Mouse (Mus musculus): ENCODE measurements at regions not wholly inside any gene's neighbourhood (a gene's known extent, or its start where the extent isn't known, plus 50 kb on each side); places are given as distances from the start of the nearest gene placed in this dataset.

- DNase-seq (ENCODE audit: low spot score) = no peak
Observed at GRCm38 (mm10) chr2:50830056-50830720, 318.7 kb downstream of the Rnd3 start.

GRCm38 (mm10) chr2:50827097-50827496, 321.8 kb downstream of the Rnd3 start:
- DNase-seq (ENCODE audit: low spot score) = no peak

DNA sequence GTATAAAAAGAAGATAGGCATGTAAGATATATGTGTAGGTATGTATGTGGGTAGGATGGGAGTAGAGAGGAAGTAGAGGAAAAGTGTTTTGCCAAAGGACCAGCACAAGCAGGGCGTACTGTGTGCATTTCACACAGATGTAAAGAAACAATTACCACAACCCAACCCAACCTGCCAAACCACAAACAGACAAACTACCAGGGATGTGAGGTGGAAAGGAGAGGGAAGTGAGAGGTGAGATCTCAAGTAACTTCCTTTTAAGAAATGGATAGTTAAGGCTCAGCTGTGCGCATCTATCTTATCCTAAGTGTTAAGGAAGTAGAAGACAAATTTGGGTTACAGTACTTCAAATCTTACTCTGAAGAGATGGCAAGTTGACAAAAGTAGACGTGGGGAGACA, 322.4 kb downstream of the Rnd3 start:
- no peak for DNase-seq (ENCODE audit: low spot score)

GRCm38 (mm10) chr2:50825626-50826025, 323.3 kb downstream of the Rnd3 start:
- no peak for DNase-seq (ENCODE audit: low spot score)

- no peak for DNase-seq (ENCODE audit: low spot score)
Observed at GRCm38 (mm10) chr2:50824782-50825181, 324.1 kb downstream of the Rnd3 start.

GRCm38 (mm10) chr2:50822738-50823137, 326.2 kb downstream of the Rnd3 start:
- no peak for DNase-seq (ENCODE audit: low spot score)

GRCm38 (mm10) chr2:50819305-50819665, 329.6 kb downstream of the Rnd3 start:
- DNase-seq (ENCODE audit: low spot score) = no peak

DNA sequence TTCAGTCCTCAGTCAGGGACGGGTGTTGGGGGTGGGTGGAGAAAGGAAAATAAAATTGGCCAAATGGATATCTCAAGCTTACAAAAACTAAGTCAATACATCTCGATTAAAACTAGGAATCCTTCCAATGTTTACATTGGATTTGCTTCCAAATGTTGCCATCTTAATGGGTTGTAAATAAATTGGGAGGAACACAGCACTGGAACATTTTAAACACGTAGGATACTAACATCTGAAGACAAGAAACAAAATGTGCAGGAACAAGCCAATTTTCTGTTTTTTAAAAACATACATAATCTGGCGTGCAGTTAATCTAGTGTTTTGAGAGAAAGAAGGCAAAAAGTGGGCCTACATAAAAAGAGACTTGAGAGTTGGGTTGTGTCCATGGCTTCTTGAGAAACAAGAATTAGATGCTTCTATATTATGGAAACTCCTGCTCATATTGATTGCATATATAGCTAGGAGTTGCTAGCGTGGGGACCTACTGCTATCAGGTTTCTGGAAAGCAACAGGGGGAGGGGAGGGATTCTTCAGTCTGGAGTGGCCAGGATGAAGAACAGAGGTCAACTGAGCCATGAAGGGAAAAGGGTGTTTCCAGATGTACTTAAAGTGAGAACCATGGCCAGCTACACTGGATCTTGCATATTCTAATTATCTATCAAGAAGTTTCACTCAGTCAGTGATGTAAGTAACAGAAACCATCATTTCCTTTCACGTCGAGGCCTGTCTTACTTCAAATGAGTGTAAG, 330.2 kb downstream of the Rnd3 start:
- DNase-seq (ENCODE audit: low spot score) = no peak

DNA sequence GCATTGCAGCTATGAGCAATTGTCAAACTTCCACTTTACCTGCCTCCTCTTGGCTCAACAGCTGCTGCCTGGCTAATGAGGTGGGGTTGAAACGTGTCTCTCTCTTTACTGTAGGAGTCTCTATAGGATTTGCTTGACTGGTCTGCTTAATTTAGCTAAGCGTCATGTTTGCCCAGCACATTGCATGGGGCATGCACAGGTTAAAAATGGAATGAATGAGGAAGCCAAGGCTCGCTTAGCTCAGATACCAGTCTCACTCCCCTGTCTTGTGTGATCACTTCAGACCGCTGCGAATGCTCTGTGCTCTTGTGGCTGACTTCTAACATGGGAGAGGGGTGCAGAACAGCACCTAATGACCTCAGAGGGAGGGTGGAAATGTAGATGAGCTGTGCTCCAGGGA, 332.5 kb downstream of the Rnd3 start:
- DNase-seq (ENCODE audit: low spot score) = no peak

DNA sequence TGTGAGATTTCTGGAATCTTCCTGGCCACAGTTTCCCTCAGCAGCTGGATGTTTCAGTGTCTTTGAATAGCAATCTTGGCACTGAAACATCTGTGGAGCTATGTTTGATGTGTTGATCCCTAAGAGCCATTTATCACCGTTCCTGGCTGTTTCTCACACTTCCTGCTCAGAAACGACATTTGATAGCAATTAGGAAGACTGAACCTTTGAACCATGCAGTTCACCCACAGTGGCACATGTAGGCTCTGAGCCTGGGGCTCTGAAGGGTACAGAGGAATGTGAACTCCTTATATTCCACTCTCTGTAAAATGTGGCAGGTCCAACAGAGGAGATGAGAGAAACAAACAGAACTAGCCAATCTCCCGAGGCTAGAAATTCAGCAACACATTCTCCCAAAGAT, 333.4 kb downstream of the Rnd3 start:
- no peak for DNase-seq (ENCODE audit: low spot score)

DNA sequence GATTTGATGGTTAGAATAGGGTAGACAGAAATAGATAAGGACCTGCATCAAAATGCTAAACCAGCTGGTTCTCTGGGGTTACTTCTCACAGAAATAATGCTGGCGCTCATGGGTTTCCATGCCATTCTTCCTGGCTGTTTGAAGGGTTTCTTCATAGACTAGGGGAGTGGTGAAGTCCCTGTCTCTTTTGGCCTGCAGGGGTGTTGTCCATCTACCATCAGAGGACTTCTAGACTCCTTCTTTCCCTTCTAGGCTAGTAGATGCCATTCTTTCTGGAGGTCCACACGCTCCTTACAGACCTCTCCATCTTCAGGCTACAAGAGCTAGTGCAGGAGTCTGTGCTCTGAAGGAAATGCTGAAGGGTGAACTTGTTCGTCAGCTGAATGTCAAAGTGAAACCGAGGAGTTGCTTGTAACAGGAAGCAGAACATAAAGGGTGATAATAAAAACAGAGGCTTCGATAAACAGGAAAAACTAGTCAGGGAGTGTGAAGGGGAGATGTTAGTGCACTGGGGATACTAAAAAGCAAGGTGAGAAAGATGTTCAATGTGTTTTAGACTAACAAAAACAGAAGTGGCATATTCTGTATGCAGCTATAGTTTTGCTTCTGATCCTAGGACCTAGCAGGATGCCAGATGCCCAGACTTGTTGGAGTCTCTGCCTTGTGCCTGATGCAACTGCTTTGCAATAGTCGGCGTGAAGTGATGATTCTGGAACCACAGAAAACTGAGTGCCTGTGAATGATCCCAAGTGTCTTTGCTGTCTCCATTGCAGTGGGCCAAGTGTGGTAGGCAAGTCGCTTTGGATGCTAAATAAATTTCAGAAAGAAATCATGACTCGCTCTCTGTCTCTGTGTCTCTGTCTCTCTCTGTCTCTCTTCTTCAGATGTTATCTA, 335.1 kb downstream of the Rnd3 start:
- DNase-seq (ENCODE audit: low spot score) = no peak

DNA sequence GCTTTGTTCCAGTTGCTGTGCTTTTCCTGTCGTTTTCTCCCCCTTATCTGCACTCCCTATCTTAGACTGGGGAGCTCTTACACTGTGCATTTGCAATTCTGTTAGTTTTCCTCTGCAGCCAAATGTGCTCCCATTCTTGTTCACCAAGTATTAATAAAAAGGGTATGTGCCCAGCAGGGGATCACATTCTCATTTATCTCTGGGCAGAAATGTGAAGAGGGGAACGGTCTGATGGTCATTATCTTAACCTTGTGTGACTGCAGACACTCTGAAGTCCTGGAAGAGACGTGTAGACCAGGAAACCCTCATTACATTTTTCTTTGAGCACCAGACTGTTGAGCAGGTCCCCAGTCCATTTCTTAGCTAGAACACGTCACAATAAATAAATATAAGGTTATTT, 336.6 kb downstream of the Rnd3 start:
- no peak for DNase-seq (ENCODE audit: low spot score)

- DNase-seq (ENCODE audit: low spot score) = no peak
Observed at GRCm38 (mm10) chr2:50810336-50811066, 338.4 kb downstream of the Rnd3 start.

DNA sequence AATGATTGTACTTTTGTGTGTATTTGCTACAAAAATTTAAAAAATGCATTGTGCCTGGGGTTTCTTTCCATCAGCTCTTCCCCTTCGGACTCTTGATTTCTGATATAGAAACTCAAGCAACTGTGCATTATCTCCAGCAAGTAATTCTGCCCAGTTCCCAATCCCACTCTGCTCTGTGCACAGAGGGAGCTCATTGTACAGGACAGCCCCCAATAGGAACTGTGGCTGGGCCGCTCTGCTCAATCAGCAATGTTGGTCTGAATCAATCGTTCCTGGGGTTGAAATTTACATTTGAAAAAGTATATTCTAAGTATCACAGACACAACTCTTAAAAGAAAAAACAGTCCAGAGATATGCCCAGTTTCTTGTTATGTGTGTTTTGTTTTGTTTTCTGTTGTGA, 339.1 kb downstream of the Rnd3 start:
- no peak for DNase-seq (ENCODE audit: low spot score)

- no peak for DNase-seq (ENCODE audit: low spot score)
Observed at GRCm38 (mm10) chr2:50807162-50807960, 341.6 kb downstream of the Rnd3 start.

GRCm38 (mm10) chr2:50805645-50806044, 343.3 kb downstream of the Rnd3 start:
- DNase-seq (ENCODE audit: low spot score) = no peak

GRCm38 (mm10) chr2:50796087-50796486, 352.8 kb downstream of the Rnd3 start:
- DNase-seq (ENCODE audit: low spot score) = no peak

GRCm38 (mm10) chr2:50793616-50794015, 355.3 kb downstream of the Rnd3 start:
- DNase-seq (ENCODE audit: low spot score) = no peak

DNA sequence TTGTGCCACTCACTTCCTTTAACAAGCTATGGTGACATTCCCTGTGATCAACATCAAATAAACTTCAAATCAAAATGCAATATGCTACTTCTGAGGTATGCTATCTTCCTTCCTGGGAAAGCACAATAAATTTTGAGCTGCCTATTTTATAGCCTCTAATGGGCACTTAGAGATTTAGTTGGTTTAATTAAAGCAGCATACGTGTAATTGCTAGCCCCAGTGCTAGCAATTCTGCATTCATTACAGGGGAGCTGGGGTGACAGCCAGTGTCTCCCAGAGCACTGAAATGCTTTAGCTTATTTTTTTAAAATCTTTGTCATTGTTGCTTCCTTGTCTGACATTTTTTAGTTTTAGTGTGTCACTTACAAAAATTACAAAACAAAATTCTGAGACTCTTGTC, 355.8 kb downstream of the Rnd3 start:
- no peak for DNase-seq (ENCODE audit: low spot score)

GRCm38 (mm10) chr2:50789051-50789651, 359.8 kb downstream of the Rnd3 start:
- no peak for DNase-seq (ENCODE audit: low spot score)

DNA sequence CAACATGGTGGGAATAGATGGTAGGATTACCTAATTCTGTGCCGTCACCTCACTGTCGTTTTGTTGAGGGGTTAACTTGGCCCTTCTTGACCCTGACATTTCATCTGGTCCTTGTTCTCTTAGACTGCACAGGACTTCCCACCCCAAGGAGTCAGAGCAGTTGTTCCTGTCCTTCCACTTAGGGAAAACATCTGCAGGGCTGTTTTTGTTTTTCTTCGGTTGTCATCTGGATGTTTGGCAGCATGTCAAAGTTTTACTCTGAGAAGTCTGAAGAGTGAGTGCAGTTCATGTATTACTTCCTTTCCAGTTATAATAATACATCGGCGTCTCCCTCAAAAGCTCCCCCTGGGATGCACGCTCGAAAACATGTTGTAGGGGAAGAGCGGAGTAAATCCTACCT, 376.8 kb downstream of the Rnd3 start:
- no peak for DNase-seq (ENCODE audit: low spot score)
